Mouse (Mus musculus): ENCODE data around the gene Oas1h. TPM values are rescaled to one million over a fixed set of nuclear protein-coding genes. Genes with fewer than 3 reads are reported as not detected.

Oas1h gene
- polyA plus RNA-seq (2015; fragmentation: Nextera tagmentation; extraction: Ambion mirVana) = not detected in 2 replicates

DNA sequence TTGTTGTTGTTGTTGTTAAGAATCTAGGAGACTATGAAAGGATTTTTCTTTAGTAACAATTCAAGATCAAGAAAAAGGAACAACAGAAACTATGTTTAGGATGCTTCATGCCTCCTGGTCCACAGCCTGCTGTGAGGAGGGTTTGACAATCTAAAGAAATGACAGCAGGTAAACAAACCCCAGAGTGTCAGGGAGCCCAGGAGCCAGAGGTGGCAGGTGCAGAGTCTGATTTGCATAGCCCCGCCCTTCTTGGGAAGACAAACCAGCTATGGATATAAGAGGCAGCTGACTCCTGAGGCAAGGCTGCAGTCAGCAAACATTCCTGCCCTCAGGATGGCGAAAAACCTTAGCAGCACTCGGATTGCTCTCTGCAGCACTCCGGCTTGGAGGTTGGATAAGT lies at the start of gene Oas1h:
Gene Oas1h (plus strand): TSS at position 301 of the 400 bp plus-strand sequence.
- no peak for ATAC-seq (ENCODE audit: low read depth)

GRCm38 (mm10) chr5:120811951-120812819 lies 49.0 kb upstream of the Oas1h start, which contains the start of gene Oas1c:
Oas1c (minus strand) TSS chr5:120812514.
- ATAC-seq (ENCODE audit: low read depth) = peak; percentile 87
- Histone ChIP-seq H3K27me3 (no peaks in the 10 kb centered on the region), H3K36me3 (no peaks in the 10 kb centered on the region), H3K4me1 (replicated peaks) (peaks cover 9% of the 10 kb centered on the region), H3K9ac (peak within 1 kb of the TSS; percentile 62), H3K4me3 (peak within 1 kb of the TSS; percentile 28), H3K4me2 (peak within 1 kb of the TSS; percentile 53), H3K9me3 (no peaks in the 10 kb centered on the region), H3K27ac (replicated peaks) (peak within 1 kb of the TSS; percentile 67)
- 6% methylated on average over 18 of the region's 18 CpGs for WGBS

More for the DNA sequence above, at the start of gene Oas1h:
- Histone ChIP-seq H3K27me3 (no peaks in the 10 kb centered on the region), H3K27ac (replicated peaks) (no peak within 1 kb of the TSS), H3K9me3 (no peaks in the 10 kb centered on the region), H3K9ac (no peak within 1 kb of the TSS), H3K4me2 (no peak within 1 kb of the TSS), H3K36me3 (no peaks in the 10 kb centered on the region), H3K4me3 (no peak within 1 kb of the TSS), H3K4me1 (replicated peaks) (no peaks in the 10 kb centered on the region)
- 52% methylated on average over 4 of the region's 4 CpGs for WGBS

GRCm38 (mm10) chr5:120813023-120813422 lies 48.2 kb upstream of the Oas1h start:
- ATAC-seq (ENCODE audit: low read depth) = no peak
- Histone ChIP-seq H3K4me3 (no peak overlapping the region), H3K36me3 (no peaks in the 10 kb centered on the region), H3K4me1 (replicated peaks) (peaks cover 9% of the 10 kb centered on the region), H3K9ac (0 out of 2 replicates have a peak overlapping the region, but pooled peaks have one; percentile 62), H3K27ac (replicated peaks) (no peak overlapping the region), H3K4me2 (peak overlapping the region; percentile 53), H3K27me3 (no peaks in the 10 kb centered on the region), H3K9me3 (no peaks in the 10 kb centered on the region)
- 87% methylated on average over 6 of the region's 6 CpGs for WGBS

GRCm38 (mm10) chr5:120815949-120816348 lies 45.3 kb upstream of the Oas1h start:
- no peaks in the 10 kb centered on the region for H3K36me3 ChIP-seq
- 64% methylated on average over 3 of the region's 3 CpGs for WGBS
- no peak overlapping the region for H3K4me2 ChIP-seq
- no peak for ATAC-seq (ENCODE audit: low read depth)
- no peak overlapping the region for H3K27ac ChIP-seq (replicated peaks)
- no peak overlapping the region for H3K4me3 ChIP-seq
- H3K4me1 ChIP-seq (replicated peaks) = peaks cover 9% of the 10 kb centered on the region
- H3K9ac ChIP-seq = no peak overlapping the region
- no peaks in the 10 kb centered on the region for H3K27me3 ChIP-seq
- peaks cover 18% of the 10 kb centered on the region for H3K9me3 ChIP-seq

- no peak for ATAC-seq (ENCODE audit: low read depth)
- Histone ChIP-seq H3K27ac (replicated peaks) (no peak overlapping the region), H3K36me3 (no peaks in the 10 kb centered on the region), H3K4me3 (no peak overlapping the region), H3K9me3 (peaks cover 18% of the 10 kb centered on the region), H3K27me3 (no peaks in the 10 kb centered on the region), H3K4me1 (replicated peaks) (no peaks in the 10 kb centered on the region), H3K4me2 (no peak overlapping the region), H3K9ac (no peak overlapping the region)
Observed at GRCm38 (mm10) chr5:120818999-120819398, 42.2 kb upstream of the Oas1h start.

- H3K9me3 ChIP-seq = no peaks in the 10 kb centered on the region
- no peak overlapping the region for H3K27ac ChIP-seq (replicated peaks)
- no peak overlapping the region for H3K4me2 ChIP-seq
Observed at GRCm38 (mm10) chr5:120831031-120831430, 30.2 kb upstream of the Oas1h start.

DNA sequence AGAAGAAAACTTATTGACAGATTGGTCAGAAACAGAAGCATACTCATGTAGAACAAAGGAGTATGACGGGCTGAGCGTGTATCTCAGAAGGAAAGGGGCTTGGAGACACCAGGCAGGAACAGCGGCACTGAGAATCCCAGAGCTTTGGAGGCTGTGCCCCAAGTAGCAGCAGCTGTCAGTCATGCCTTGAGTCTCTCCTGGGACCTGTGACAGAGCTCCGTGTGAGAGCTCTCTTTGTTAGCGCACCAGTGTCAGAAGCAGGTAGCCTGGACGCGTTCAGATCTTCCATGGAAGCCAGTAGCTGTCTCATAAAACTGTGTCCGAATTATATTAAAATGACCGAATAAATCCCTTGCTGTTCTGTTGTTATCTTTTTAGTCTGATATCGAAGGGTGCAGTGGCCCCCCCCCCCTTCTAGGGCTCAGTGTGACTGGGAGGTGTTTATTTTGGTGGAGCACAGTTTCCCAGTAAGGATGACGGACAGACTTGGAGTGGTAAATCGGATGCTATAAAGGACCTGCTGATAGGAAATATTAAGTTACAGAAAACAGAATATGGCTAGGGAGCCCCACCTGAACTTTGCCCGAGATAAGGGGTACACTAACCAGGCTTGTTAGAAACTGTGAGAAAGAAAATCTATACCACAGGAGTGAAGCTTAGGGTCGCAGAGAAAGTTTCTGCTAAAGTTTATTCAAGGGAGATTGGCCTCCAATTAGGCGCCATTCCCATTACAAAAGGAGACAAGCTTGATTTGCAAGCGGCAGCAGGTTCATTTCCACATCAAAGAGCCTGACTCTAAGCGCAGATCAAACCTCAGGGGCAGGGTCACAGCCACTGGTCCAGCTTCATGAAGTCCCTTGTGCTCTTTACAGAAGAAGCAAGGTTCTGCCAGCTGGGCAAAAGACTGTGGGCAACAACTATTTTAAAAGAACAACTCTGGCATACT lies 27.6 kb upstream of the Oas1h start:
- ATAC-seq (ENCODE audit: low read depth) = no peak
- Histone ChIP-seq H3K4me2 (peak overlapping the region; percentile 37), H3K27me3 (peaks cover 29% of the 10 kb centered on the region), H3K36me3 (no peaks in the 10 kb centered on the region), H3K4me3 (no peak overlapping the region), H3K9me3 (no peaks in the 10 kb centered on the region), H3K4me1 (replicated peaks) (peaks cover 9% of the 10 kb centered on the region; the same call in 1 of the 2 replicates), H3K9ac (no peak overlapping the region), H3K27ac (replicated peaks) (no peak overlapping the region)
- 11% methylated on average over 17 of the region's 17 CpGs for WGBS

More at GRCm38 (mm10) chr5:120831031-120831430, 30.2 kb upstream of the Oas1h start:
- H3K9ac ChIP-seq = no peak overlapping the region
- H3K36me3 ChIP-seq = no peaks in the 10 kb centered on the region
- no peak for ATAC-seq (ENCODE audit: low read depth)
- 89% methylated on average over 4 of the region's 4 CpGs for WGBS
- H3K4me3 ChIP-seq = no peak overlapping the region
- H3K4me1 ChIP-seq (replicated peaks) = peaks cover 9% of the 10 kb centered on the region; the same call in 1 of the 2 replicates
- H3K27me3 ChIP-seq = peaks cover 21% of the 10 kb centered on the region

DNA sequence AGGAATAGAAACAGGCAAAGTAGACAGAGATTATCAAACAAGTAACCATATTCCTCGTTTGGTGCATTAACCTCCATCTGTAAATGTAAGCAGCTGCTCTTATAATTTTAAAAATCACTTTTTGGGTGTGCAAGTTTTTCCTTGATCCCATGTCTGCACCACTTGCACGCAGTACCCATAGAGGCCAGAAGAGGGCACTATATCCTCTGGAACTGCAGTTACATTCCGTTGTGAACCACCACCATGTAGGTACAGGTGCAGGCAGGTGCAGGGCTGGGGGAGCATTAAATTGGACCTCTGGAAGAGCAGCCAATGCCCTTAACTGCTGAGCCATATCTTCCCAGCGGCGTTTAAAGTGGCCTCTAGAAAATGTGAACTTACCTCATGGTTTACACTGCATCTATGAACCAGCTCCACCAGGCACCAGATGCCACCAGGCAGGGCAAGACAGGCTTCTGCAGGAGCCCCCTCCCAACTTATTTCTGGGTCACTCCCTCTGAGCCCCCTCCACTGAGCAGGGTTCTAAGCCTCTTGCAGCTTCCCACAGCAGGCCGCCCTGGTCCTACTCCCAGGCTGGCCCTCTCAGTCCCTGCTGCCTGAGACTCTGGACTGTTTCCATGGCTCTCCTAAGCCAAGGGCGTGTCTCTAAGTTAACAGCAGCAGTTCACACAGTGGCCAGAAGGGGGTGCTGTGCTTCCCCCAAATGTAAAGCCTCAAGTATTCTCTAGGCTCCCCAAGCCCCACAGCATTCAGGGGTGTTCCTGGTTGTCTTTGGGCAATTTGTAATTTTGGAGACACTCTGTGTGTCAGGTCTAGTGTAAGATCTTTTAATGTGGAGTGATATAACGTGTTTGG lies 24.3 kb upstream of the Oas1h start:
- 11% methylated on average over 8 of the region's 8 CpGs for WGBS
- Histone ChIP-seq H3K9ac (no peak overlapping the region), H3K4me3 (no peak overlapping the region), H3K36me3 (no peaks in the 10 kb centered on the region), H3K4me1 (replicated peaks) (peaks cover 9% of the 10 kb centered on the region; the same call in 1 of the 2 replicates), H3K27ac (replicated peaks) (no peak overlapping the region), H3K4me2 (no peak overlapping the region), H3K27me3 (peaks cover 29% of the 10 kb centered on the region), H3K9me3 (no peaks in the 10 kb centered on the region)
- ATAC-seq (ENCODE audit: low read depth) = no peak

GRCm38 (mm10) chr5:120844713-120845112 lies 16.5 kb upstream of the Oas1h start:
- H3K27ac ChIP-seq (replicated peaks) = no peak overlapping the region
- no peaks in the 10 kb centered on the region for H3K9me3 ChIP-seq
- no peak overlapping the region for H3K9ac ChIP-seq
- no peaks in the 10 kb centered on the region for H3K4me1 ChIP-seq (replicated peaks)
- H3K36me3 ChIP-seq = no peaks in the 10 kb centered on the region
- no peaks in the 10 kb centered on the region for H3K27me3 ChIP-seq
- no peak for ATAC-seq (ENCODE audit: low read depth)
- H3K4me2 ChIP-seq = no peak overlapping the region
- 77% methylated on average over 3 of the region's 3 CpGs for WGBS
- no peak overlapping the region for H3K4me3 ChIP-seq

GRCm38 (mm10) chr5:120847067-120847466 lies 14.2 kb upstream of the Oas1h start, which contains the start of gene Oas1f:
Oas1f (plus strand) TSS chr5:120847367.
- Histone ChIP-seq H3K9ac (no peak within 1 kb of the TSS), H3K36me3 (no peaks in the 10 kb centered on the region), H3K4me2 (no peak within 1 kb of the TSS), H3K9me3 (no peaks in the 10 kb centered on the region), H3K27ac (replicated peaks) (no peak within 1 kb of the TSS), H3K4me1 (replicated peaks) (no peaks in the 10 kb centered on the region), H3K4me3 (no peak within 1 kb of the TSS), H3K27me3 (no peaks in the 10 kb centered on the region)
- no peak for ATAC-seq (ENCODE audit: low read depth)
- WGBS = 78% methylated on average over 4 of the region's 4 CpGs

GRCm38 (mm10) chr5:120849601-120850136 lies 11.6 kb upstream of the Oas1h start:
- 66% methylated on average over 3 of the region's 3 CpGs for WGBS
- Histone ChIP-seq H3K27me3 (no peaks in the 10 kb centered on the region), H3K36me3 (no peaks in the 10 kb centered on the region), H3K9me3 (peaks cover 11% of the 10 kb centered on the region), H3K4me3 (no peak overlapping the region), H3K4me1 (replicated peaks) (no peaks in the 10 kb centered on the region), H3K4me2 (no peak overlapping the region), H3K27ac (replicated peaks) (no peak overlapping the region), H3K9ac (no peak overlapping the region)
- no peak for ATAC-seq (ENCODE audit: low read depth)
